Mouse (Mus musculus) G1E (cell line): ENCODE measurements around the gene Phkb.

Experiments used
- CTCF ChIP-seq: IDR thresholded peaks from 2 replicates; pipeline ENCODE4 v1.5.1; 2012; ENCODE audit warnings: low read depth, low read length, inconsistent platforms, mixed read lengths
- GATA1 ChIP-seq: IDR thresholded peaks from 2 replicates; pipeline ENCODE4 v1.6.1; 2012; ENCODE audit warnings: borderline replicate concordance, low read length, inconsistent platforms, mixed read lengths

DNA sequence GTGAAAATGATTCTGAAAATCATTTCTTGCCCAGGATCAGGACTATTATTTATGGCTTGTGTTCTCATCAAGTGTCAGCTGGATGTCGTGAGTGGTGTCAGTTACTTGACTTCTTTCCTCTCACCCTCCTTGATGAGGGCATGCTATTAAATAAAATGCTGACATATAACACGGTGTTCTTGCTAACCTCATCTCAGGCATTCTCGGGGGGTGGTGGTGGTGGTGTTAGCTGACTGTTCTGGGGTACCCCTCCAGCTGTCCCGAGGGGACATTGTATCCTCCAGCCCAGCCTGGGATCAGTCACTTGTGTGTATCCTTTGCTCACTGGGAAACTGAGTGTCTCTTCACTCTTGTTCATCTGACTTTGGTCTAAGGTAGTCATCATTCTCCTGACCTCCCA is 194.6 kb downstream of the Phkb start:
- TF ChIP-seq CTCF (no peak), GATA1 (no peak)
